Mouse (Mus musculus): Measurements from ENCODE around the gene Gk.

Gene Gk

DNA sequence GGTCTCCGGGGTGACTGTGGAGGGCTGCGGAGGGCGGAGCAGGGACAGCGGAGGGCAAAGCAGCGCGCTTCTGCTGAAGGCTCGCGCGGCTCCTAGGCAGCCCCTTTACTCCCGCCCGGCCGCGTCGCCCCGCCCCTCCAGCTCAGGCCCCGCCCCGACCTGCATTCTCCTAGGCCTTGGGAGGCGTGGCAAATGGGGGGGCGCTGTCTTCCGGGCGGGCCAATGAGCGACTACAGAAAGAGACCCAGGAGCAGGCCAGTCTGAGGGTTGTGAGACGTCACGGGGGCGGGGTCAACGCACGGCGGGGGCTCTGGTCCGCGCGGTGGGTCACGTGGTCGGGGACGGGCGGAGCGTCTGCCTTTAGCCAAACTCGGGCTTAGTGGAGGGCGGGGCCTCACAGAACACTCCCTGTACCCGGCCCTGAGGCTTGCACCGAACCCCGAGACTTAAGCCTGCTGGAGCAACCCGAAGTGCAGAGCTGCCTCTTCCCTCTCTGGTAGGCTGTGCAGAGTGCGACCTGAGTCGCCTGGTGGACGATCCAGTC is at the start of gene Gk:
TSS of gene Gk (minus strand) at position 276 of the 544 bp plus-strand sequence.
- DNase-seq (ENCODE audit: low read depth, low spot score), result peak; percentile 91

DNA sequence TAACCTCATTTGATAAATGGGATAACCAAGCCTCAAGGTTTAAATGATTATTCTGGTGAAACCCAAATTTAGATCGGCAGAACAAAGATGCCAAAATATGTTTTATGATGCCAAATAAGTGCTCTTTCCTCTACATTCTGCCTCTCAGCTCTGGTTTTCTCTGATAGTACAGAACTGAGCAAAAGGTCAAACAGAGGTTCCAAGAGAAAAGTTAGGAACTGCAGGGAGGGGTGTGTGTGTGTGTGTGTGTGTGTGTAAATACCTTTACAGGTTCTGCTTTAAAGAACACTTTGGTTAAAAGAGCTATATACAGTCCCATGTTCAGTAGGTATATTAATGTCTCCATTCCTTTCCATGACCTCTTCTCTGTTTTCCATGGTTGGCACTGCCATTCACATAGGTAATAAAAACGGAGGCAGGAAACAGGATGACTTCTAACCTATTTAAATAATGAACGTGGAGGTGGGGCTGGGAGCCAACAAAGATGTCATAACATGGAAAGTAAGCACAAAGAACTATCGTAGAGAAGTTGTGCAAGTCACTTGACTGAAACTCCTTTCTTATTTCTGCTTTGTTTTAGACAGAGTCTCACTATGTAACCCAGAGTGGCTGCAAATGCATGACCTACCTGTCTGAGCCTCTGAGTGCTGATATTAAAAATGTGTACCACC is 28.2 kb upstream of the Gk start:
- DNase-seq (ENCODE audit: low read depth, low spot score), result no peak

DNA sequence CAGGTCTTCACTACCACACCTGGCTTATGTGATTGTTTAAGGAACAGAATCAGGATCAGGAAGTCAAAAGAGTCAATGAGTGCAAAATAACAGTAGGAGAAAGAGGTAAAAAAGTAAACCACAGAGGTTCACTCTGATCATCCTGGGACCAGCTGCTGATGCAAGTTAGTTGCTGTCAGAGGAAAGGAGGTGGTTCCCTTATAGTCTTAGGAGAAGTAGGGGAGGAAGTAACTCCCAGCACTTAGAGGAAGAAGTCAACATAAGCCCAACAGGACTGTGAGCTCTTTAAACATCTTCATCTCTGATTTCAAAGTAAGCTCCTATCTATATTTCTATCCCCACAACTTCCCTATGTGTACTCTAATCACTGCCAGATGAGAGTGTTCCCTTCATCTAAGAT is 26.4 kb upstream of the Gk start:
- no peak for DNase-seq (ENCODE audit: low read depth, low spot score)

DNA sequence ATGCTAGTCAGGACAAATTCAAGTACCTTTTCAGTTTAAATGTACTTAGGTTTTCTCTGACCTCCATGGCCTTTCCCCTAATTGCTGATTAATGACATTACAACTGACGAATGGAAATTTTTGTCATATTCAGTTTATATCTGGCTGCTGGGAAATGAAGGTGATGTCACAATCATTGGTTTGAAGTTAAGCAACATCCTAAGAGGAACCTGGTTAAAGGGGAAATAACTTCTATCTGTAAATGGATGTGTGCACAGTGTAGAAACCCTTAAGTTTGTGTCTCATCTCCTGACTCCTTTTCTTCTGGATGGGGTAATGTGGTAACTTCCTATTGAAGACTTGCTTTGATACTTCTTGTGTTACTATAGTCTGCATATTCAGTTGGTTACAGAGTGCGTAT is 20.8 kb upstream of the Gk start:
- DNase-seq (ENCODE audit: low read depth, low spot score), result no peak

DNA sequence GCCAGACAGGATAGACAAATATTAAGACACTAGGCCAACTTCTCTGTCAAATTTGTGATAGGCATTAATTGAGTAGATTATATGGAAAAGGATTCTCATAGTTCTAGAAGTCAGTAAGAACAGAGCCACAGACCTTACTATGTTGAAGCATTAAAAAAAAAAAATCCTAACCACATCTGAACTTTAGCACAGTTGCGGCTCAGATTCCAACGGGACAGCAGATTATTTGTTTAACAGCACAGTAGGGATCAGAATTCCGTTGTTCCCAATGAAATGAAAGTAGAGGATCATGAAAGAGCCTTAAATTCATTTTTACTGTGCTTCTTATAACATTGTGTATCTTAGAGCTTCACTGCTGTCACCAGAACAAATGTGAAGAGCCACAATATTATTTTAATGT is 1.7 kb upstream of the Gk start:
- DNase-seq (ENCODE audit: low read depth, low spot score), result no peak

DNA sequence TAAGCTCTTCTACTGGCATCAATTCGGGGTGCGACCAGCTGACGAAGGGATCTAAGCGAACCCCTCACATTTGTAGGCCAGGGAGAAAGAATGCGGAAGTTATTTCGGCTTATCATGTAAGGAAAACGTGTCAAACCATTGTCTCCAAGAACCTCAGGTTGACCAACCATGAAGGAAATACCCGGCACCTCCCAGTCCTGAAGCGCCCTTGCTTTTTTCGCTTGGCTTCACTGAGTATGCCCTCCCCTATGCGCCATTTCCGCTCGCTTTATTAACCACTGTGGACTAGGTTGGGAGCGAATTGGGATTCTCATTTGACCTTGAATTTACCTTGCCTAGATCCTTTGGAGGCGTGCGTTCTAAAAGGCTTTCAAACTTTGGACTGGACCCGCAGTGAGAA is 522 bp upstream of the Gk start:
- DNase-seq (ENCODE audit: low read depth, low spot score), result no peak

DNA sequence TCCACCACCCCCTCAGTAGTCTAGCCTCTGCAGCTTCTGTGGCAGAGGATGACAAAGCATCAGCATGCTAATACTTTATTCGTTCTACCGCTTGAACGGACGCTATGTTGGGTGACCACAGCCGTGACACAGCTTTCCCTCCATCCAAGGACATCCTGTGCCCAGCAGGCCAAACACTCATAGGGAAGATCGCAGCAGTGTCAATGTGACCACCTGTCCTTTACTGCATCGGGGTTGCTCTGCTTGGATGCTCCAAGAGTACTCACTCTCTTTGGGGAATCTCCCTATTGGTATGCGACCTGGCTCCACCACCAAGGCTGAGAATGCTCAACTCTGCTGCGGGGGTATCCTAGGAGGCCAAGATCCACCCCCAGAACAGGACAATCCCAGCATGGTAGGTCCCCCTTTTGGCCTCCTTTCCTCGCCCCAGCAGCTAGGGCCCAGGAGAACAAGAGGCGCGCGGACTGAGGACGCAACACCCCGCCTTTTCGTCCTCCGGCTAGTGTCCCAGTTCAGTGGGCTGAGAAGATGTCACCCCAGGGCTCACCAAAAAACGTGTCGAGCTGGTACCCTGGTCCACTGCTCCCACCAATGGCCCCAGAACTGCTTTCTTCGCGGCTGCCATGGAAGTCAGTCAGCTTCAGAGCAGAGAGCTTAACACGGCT is 608 bp downstream of the Gk start:
- DNase-seq (ENCODE audit: low read depth, low spot score), result no peak

DNA sequence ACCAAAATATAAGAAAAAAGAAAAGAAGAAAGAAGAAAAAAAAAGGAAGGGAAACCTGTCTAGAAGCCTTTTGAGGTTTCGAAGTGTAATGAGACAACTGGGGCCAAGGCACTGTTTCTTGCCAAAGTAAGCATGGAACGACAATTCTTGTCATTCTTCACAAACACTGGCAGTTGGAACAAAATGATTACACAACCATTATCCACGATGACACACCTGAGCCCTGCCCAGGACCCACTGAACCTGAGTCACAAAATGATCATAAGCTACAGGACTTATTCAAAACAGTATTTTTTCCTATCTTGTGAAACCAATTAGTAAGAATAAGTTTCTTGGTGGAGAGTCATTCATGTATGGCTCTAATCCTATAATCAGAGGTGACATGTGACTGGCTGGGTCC is 5.3 kb downstream of the Gk start:
- DNase-seq (ENCODE audit: low read depth, low spot score), result no peak

DNA sequence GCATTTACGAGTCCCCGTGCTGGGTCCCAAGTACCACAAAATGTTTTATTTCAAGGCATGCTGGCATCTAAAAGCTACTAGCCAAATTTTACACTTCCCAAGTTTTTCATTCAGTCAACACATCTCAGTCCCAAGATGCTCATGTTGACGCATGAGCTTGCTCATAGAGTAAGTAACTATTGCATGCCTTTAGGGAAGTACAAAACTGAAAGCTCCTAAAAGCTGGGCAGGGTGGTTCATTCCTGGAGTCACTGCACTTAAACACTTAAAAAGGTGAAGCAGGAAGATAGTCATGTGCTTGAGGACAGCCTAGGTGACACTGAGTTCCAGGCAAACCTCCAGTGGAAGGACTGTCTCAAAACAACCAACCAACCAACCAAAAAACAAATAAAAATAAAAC is 5.9 kb downstream of the Gk start:
- no peak for DNase-seq (ENCODE audit: low read depth, low spot score)

DNA sequence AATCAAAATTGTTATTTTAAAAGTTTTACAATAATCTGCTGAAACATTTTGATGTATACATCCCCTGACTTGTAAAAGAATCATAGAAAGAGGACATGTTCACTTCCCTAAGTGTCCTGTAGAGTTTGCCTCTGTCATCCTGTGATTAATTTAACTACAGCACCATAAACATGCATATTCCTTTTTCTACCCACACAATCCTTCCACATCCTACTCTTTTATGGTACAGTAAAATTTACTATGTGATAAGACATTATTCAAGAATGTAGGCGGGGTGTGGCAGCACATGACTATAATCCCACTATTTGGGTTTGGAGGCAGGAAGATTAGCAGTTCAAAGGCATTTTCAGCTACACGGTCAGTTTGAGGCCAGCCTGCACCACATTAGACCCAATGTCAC is 8.0 kb downstream of the Gk start:
- no peak for DNase-seq (ENCODE audit: low read depth, low spot score)

DNA sequence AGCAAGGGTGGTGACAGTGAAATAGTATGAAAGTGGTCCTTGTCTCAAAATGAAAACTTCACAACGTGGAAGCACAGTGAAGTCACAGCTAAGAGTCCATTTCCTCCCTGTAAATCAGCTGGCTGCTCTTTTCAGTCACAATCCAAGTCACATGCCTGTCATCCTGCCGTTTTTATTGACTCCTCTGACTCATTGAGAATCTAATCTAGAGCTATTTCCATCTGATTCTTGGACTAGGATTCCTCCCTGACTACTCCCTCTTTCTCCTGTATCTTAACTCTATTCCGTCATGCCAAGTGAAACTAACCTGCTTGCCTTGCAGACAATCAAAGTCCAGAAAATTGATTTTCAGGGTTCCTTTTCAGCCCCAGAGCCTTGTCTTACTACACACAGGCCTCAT is 20.6 kb downstream of the Gk start:
- DNase-seq (ENCODE audit: low read depth, low spot score), result no peak

DNA sequence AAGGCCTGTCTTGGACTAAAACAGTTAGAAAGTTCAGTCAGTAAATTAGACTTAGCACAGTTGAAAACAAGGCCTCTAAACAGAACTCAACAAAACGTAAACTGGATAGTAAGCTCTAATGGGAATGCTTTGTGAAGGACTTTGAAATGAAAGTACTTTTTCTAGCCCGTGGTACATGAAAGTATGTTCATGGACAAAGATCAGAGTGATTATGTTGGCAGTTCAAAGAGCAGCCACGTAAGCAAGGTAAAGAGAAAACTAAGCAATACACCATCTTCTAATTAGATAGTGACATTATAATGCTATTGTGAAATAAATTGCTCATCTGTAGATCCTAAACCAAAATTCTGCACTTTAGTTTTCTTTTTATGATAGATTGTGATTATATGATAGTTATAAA is 32.8 kb downstream of the Gk start:
- no peak for DNase-seq (ENCODE audit: low read depth, low spot score)

DNA sequence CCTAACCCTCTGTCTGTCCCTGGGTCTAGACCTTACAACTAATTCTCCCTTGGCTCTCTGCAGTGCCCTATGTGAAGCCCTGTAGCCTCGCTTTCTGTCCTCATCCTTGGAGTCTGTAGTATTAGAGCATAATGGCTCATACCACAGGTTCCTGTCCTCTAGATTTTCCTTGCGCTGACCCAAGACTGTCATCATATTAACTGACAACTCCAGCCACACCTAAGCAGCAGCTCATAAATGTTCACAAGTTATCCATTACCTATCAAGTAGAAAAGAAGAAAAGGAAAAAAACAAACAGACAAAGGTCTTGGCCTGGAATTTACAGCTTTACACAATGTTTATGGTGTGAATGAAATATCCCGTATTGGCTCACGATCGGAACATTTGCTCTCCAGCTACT is 43.4 kb downstream of the Gk start:
- no peak for DNase-seq (ENCODE audit: low read depth, low spot score)

DNA sequence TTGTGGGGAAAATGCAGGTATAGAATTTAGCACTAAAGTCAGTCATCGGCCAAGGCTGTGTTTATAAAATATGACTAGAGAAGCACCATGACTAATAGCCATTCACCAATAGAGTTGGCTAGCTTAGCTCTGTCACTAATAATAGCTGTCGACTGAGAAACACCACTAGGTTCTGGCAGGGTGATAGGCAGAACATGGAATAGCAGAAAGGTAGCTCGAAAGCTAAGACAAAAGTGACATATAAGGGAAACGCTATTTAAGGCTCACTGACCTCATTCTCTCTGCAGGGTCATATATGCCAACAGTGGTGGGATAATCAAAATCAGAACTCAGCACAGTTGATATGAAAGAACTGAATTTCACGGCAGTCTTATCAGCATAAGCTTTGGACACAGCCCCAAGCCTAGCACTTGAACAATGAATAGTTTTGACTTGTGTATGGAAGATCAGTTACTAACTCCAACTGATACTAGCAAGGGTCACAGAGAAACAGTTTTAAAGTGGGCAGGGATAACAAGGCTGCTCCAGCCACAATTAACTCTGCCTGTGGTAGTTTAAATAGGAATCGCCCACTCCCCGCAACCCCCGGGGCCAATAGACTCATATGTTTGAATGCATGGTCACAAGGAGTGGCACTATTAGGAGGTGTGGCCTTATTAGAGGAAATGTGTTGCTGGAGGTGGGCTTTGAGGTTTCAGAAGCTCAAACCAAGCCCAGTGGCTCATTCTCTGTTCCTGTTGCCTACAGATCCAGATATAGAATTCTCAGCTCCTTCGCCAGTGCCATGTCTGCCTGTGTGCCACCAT is 45.3 kb downstream of the Gk start:
- DNase-seq (ENCODE audit: low read depth, low spot score), result no peak

DNA sequence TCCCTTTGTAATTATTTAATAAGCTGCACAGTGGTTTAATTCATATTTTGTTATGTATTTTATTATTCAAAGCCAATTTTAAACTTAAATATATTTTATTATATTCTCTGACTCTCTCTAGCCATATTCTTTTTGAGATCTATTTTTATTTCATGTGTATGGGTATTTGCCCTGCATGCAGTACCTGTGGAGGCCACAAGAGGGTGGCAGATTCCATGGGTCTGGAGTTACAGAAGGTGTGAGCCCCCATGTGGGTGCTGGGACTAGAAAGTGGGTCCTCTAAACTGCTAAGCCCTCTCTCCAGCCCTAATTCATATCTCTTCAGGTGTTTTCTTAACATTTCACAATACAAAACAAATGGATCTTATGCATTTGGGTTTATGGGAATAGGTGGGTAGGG is 55.4 kb downstream of the Gk start:
- no peak for DNase-seq (ENCODE audit: low read depth, low spot score)

DNA sequence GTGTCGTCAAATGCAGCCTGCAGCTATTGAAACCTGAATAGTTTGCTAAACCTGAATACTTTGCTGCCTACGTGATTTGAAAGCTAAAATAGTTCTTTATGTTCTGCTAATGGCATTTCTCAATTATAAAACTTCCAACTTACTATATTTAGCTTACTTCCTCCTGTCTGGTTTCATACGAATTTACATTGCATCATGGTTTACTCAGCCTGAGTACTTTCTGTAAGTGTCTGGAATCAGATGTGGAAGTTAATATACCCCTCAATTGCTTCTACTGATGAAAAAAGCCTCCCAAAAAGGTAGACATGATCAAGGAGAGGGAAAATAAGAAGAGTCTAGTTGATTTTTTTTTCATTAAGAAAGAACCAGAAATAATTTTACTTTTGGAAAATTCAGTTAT is 66.2 kb downstream of the Gk start:
- DNase-seq (ENCODE audit: low read depth, low spot score), result no peak

DNA sequence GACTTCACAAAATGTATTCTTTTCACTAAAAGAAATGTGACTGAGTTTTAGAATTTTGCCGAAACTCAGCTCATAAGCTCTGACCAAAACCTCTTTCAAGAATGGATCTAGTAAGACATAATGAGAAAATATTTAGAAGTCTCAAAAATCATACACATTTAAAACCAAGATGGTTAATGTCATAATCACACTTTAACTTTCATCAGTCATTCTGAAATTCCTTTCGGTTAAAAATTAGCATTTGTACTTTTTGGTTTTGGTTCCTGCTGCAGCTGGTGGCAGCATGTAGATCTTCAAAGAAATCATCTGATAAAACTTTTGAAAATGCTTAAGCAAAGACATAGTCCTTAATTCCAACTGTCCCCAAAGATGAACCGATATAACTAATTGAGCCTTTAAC is 70.9 kb downstream of the Gk start:
- no peak for DNase-seq (ENCODE audit: low read depth, low spot score)

DNA sequence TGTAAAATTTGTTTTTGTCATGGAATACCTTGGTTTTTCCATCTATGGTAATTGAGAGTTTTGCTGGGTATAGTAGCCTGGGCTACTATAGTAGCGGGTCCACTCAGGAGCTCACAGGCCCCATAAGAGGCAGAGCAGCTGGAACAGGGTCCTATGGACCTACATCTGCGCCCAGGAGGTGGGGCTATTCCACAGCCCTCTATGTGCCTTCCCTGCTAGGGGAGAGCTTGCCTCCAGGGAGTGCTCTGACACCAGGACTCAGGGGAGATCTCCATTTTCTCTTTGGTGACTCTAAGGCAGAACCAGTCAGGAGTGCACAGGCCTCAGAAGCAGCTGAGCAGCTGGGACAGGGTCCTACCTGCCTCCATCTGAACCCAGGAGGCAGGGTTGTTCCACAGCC is 92.9 kb downstream of the Gk start:
- no peak for DNase-seq (ENCODE audit: low read depth, low spot score)

DNA sequence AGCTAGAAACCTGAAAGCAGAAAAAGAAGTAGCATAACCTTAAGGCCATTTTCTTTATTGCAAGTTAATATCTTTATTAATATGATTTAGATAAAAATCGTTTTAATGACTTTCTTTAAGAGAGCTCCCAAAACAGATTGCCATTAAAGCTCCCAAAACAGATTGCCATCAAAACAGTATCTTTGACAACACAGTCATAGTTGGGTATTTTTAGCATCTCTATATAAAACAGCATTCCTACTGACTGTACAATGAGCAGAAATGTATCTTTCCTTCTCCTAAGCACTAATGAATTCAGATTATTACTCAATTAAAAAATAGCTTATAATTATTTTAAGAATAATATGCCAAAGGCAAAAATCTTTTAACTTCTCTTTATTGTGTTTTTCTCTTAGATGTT is 94.5 kb downstream of the Gk start:
- no peak for DNase-seq (ENCODE audit: low read depth, low spot score)

DNA sequence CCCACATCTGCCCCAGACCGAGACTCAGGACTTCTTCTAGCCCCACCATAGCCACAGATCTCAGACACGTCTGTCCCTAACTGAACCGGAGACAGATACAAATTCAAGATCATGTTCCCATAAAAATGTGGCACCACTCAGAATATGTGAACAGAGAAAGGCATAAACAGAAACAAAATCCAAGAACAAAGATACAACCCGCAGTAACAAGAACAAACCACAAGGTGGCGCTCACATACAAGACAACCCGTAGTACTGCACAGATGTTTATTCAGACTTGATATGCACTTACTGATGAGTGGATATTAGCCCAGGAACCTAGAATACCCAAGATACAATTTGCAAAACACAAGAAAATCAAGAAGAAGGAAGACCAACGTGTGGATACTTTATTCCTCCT is 99.8 kb downstream of the Gk start:
- peak; percentile 21 for DNase-seq (ENCODE audit: low read depth, low spot score)
